Mouse (Mus musculus) kidney, adult 2 months (tissue): ENCODE data around the gene Cep170b.

Experiments used
- CTCF ChIP-seq: fragments of 200-500 bp; conservative IDR thresholded peaks from 2 replicates; pipeline ENCODE4 v1.5.1; 2011; ENCODE audit warnings: low read depth, mild to moderate bottlenecking, control low read depth, low read length, moderate library complexity, mixed read lengths; ENCODE audit not compliant: insufficient read depth, insufficient read length
- POLR2A ChIP-seq: fragments of 200-500 bp; IDR thresholded peaks from one replicate; pipeline ENCODE4 v1.6.1; 2011; ENCODE audit warnings: low read depth, low read length, control low read depth

GRCm38 (mm10) chr12:112759471-112759870 is 39.2 kb downstream of the Cep170b start:
- TF ChIP-seq CTCF (no peak), POLR2A (no peak)
